Mouse (Mus musculus) embryo, embryonic 10 days (tissue): ENCODE measurements around the gene Slc9a9.

Experiments
- DNase-seq: peaks from one replicate; pipeline ENCODE4 v3.0.0-alpha.2; 2015; ENCODE audit warnings: low spot score

Gene Slc9a9

DNA sequence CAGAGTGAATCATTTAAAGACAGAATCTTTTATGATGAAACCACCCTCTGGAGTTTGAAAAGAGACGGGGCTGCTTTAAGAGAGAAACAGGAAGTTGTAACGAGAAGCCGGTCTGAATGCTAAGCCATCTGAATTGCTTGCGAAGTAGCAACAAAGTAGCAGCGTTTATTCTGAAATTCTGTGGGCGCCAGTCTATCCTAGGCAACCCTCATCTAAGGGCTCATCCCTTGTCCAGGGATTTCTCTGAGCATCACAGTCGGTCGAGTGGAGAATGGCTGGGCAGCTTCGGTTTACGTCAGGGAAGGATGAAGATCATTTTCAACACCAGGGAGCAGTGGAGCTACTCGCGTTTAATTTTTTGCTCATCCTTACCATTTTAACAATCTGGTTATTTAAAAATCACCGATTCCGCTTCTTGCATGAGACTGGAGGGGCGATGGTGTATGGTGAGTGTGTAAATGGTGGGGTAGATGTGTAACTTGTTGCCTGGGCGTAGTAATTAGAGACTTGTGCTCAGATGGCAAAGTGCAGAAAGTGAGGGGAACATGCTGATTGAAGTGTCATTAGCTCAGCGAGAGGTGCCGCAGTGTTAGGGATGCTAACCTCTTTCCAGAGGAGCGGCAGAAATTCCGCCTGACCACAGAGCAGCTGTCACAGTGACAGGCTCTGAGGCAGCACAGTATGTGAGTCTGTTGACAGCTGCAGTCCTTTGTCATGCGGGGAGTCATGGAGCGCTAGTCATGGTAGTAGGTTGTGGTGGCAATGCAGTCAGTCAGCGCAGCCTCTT, at the start of gene Slc9a9:
TSS of gene Slc9a9 (plus strand) at position 119 of the 787 bp plus-strand sequence.
- peak; percentile 72 for DNase-seq

GRCm38 (mm10) chr9:94620342-94620741, 49.4 kb upstream of the Slc9a9 start:
- DNase-seq = no peak

- DNase-seq = no peak
These were observed 48.9 kb upstream of the Slc9a9 start for GRCm38 (mm10) chr9:94620846-94621245.

GRCm38 (mm10) chr9:94621902-94622301, 47.8 kb upstream of the Slc9a9 start:
- no peak for DNase-seq

DNA sequence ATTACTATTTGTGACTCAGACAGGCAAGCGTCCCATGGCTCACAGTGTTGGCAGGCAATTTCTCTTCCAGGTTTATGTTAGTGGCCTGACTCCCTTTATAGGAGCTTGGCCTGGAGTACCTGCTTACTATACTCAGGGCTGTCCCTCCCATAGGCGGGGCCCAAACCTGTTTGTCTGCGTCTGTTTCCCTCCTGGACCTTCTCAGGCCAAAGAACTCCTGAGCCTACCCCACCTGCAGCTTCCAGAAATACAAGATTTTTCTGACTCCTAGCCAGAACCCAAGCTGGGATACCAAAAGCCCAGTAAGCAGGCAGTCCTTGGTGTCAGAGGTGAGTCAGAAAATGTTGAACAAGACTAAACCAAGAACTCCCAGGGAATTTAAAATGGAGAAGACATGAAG, 43.0 kb upstream of the Slc9a9 start:
- no peak for DNase-seq

GRCm38 (mm10) chr9:94628948-94629347, 40.8 kb upstream of the Slc9a9 start:
- DNase-seq = no peak

- DNase-seq = peak; percentile 27
These were observed 35.4 kb upstream of the Slc9a9 start for GRCm38 (mm10) chr9:94634275-94634674.

DNA sequence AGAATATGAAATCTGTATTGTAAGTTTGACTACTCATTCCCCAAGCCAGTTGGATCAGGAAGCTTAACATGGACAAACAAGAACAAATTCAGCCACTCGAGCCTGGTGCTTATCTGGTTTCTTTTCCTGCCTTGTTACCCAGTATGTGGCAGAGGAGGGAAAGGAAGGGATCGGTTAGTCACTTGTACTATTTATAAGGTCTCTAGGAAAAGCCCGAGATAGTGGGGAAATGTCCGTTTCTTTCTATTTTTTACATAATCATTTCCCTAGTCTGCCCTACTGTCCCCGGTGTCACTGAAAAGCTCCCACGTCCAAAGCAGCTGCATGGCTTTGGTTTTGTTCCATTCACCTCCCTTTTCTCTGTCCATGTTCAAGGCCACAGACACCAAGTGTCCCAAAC, 24.1 kb upstream of the Slc9a9 start:
- no peak for DNase-seq

DNA sequence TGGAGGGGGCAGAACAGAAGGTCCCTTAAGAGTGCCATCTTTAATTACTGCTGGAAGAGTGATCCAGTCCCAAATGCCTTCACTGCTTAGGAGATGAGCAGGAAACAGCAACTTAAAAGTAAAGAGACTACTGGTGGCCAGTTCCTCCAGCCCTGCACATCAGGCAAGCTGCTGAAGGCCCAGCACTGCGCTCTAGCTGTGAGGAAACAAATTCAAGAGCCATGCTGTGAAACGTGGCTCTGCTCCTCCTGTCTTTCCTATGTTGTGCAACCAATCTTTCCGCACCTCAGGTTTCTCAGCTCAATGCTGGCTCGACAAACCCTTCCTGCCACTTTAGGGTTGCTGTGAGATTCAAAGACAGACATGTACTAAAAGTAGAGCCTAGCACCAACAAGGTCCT, 22.3 kb upstream of the Slc9a9 start:
- DNase-seq = no peak

DNA sequence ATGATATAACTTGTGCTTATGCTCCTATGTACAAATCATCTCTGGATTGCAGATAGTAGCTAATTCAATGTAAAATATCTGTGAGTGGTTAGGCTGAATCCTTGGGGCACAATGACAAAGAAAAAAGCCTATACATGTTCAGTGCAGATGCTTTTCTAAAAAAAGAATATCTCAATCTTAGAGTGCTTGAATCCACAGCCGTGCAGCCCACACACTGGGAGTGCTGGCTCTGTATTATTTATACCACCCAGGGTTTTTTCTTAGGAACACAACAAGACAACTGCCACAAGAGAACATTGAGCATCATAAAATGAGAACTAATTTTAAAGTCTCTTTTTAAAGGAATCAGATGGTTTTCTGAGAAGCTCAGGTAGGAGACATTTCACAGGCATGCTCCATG, 19.7 kb upstream of the Slc9a9 start:
- DNase-seq = no peak

GRCm38 (mm10) chr9:94653198-94653597, 16.5 kb upstream of the Slc9a9 start:
- DNase-seq = no peak

DNA sequence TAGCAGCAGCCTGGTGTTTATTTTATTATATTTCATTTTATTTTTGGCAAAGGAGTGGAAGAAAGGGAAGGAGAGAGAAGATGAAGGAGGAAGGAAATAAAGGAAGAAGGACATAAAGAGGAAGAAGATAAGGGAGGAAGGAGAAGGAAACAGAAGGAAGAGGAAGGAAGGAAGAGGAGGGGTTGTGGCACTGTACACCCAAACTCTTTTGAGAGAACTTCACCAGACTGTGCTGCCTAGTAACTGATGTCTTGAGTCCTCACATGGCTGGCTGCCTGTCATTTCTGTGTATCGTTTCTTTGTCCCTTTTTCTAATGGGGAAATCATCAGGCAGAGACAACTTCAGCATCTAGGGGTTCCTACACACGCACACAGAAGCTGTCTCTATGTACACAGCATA, 15.9 kb upstream of the Slc9a9 start:
- DNase-seq = no peak

GRCm38 (mm10) chr9:94656265-94656664, 13.4 kb upstream of the Slc9a9 start:
- DNase-seq = no peak

GRCm38 (mm10) chr9:94659401-94660152, 10.1 kb upstream of the Slc9a9 start:
- DNase-seq = no peak

DNA sequence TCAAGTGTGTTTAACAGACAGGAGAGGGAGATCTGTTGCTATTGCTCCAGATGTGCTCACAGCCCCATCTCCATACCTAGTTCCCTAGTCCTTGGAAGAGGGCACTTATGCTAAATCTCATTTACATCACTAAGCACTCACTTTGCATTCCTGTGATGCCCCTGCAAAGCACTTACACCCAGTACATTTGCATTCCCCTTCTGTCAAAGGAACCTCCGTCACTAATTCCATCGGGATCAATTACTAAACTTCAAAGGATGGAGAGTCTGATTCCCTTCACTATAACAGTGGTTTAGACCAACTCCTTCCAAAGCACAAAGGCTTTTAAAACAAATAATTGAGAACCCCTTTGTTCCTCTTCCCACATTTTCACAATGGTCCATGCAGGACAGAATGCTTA, 7.9 kb upstream of the Slc9a9 start:
- DNase-seq = no peak

DNA sequence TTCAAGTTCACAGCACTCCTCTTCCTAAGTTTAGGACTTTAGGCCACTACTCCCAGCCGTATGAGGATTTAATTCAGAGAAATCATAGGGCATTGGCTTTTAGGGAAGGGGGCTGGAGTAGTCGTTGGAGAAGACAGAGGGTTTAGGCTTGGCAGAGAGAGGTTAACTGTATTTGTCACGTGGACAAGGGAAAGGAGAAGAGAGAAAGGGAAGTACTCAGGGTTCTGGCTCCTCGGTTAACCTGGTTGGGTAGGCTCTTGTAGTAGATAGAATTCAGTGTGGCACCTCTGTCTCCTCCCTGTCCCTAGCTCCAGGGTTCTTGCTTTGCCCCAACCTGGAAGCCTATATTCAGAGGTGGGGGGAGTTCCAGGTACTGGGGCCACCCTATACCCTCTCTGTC, 4.5 kb upstream of the Slc9a9 start:
- no peak for DNase-seq

DNA sequence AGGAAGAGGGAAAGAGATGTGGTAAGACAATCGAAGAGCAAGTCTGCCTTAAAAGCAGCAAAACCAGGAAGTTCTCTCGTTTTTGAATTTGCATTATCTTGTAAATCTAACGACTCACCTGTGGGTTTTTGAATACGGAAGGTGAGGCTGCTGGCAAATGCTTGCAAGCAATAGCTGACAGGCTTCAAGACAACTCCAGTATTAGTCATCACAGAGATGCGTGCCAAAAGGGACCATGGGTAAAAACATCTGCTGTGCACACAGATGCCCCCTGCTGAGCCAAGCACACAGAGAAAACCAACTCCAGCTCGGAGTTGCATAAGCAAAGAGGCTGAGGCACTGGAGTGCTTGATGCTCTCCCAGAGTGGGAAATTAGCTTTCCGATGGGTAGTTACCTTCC, 1.1 kb upstream of the Slc9a9 start:
- DNase-seq = no peak

DNA sequence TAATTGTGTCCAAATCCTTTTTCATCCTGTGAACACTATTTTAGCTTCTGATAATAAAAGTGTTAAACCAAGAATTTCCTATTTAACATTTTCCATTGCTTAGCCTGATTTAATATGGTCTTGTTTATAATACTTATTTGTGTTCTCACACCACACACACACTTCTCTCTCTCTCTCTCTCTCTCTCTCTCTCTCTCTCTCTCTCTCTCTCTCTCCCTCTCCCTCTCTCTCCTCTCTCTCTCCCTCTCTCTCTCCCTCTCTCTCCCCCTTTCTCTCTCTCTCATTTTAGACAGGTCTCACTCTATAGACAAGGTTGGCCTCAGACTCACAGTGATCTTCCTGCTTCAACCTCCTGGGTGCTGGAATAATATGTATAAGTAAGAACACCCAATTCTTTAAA, 995 bp downstream of the Slc9a9 start:
- no peak for DNase-seq

- DNase-seq = no peak
These were observed 5.0 kb downstream of the Slc9a9 start for GRCm38 (mm10) chr9:94674704-94675103.

- DNase-seq = no peak
These were observed 8.4 kb downstream of the Slc9a9 start for GRCm38 (mm10) chr9:94678021-94678655.

DNA sequence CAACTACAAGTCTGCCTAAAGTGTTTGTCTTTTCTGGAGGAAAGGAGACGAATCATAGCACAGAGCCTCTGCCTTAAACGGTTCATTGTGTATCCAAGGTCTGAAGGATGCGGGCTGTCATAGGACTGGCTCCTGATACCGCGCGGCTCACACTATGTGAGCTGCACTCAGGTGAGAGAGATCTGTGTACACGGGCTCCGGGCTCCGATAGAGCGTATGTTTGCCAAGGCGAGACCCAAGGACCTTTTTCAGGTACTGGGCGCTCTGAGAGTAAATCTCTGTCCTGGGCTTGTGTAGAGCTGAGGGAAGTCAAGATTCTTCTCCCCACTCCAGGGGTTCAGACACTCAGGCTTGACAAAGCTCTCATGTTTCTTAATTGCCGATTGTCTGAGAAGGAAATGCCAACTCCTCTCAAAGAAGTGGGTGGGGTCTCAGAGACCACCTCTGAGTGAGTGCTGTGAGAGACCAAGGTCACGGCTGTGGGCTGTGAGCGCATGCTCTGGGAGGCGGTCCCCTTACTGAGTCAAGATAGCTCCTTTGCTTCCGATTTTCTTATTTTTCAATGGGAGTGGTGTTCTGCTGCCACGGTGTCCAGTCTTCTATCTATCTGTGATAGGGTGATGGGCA, 10.9 kb downstream of the Slc9a9 start:
- DNase-seq = no peak

- DNase-seq = no peak
These were observed 11.4 kb downstream of the Slc9a9 start for GRCm38 (mm10) chr9:94681095-94681487.

GRCm38 (mm10) chr9:94682260-94682659, 12.6 kb downstream of the Slc9a9 start:
- no peak for DNase-seq
